Mouse (Mus musculus): ENCODE results near the gene Dlst. TPM values are rescaled to one million over a fixed set of nuclear protein-coding genes. Genes with fewer than 3 reads are reported as not detected.

The Dlst gene
- total and polyA plus RNA-seq, 3 experiments = 163 to 376 (median 230) TPM

DNA sequence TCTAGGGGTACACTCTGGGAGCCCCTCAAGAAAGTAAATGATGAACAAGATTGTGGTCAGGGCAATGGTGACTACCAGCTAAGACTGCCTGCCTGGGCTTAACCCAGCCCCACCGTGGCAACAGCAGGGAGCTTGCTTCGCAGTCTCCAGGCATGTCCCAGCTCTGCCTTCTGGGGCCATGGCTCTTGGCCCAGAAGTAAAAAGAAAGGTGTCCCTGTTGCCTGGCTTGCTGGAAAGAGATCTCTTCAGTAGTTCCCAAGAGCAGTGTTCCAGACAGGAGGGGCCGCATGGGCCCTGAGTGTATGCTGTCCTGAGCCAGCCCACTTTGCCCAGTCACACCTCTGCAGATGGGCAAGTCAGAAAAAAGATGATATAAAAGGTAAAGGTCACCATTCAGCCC is 59.2 kb downstream of the Dlst start:
- H3K79me2 ChIP-seq (ENCODE audit: control insufficient read depth, insufficient read depth, low read length, poor library complexity) = no peaks in the 10 kb centered on the region
- TF ChIP-seq RAD21 (IDR thresholded peaks at IDR 0.05; ENCODE audit: low read depth, low read length) = no peak

DNA sequence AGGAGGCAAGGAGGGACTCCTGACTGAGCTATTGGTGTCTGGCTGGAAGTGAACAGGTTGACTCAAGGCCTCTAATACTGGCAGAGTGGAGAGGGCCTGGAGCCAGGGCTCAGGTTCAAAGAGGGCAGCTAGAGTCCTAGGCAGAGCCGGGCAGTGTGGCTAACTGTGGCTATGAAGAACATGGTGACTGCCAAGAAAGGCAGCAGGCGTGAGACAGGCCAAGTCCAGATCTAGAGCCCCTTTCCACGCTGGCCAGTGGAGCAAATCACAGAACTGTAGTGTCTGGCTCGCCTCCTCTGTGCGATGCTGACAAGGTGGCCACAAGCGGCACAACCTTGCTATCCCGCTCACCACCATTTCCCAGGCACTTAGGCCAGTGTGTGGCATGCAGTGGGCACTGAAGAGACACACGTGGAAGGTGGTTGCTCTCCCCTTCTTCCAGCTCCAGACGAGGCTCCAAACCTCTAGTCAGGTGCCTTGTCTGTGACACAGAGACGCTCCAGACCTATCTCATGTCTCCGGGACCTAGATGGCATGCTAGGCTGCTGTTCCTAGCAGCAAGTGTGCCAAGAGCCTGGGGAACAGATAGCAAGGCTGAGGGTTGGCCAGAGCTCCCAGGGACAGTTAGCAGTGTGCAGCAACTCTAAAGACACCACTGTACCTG is 59.8 kb downstream of the Dlst start:
- TF ChIP-seq POLR2A (IDR thresholded peaks at IDR 0.05; ENCODE audit: control insufficient read depth in 1 of 2, insufficient read depth in 1 of 2, low read depth in 1 of 2, low read length in 2 of 2, poor library complexity in 1 of 2) (no peak), JUND (IDR thresholded peaks at IDR 0.05; ENCODE audit: low read depth, low read length) (no peak), TCF12 (IDR thresholded peaks at IDR 0.05; ENCODE audit: low read depth, low read length) (no peak), ELF1 (IDR thresholded peaks at IDR 0.05; ENCODE audit: low read depth, low read length) (no peak), SMC3 (IDR thresholded peaks at IDR 0.05; ENCODE audit: low read depth, low read length) (no peak), GATA1 (IDR thresholded peaks at IDR 0.05; ENCODE audit: low read depth, low read length) (no peak), MYC (IDR thresholded peaks at IDR 0.05; ENCODE audit: low read depth, low read length) (no peak), CHD2 (IDR thresholded peaks at IDR 0.05; ENCODE audit: low read length) (no peak), MAFK (IDR thresholded peaks at IDR 0.05; ENCODE audit: borderline replicate concordance, low read depth, low read length) (no peak), SIN3A (IDR thresholded peaks at IDR 0.05; ENCODE audit: low read length) (no peak), POLR2AphosphoS5 (IDR thresholded peaks at IDR 0.05; ENCODE audit: borderline replicate concordance, low read depth, low read length) (no peak), MEF2A (IDR thresholded peaks at IDR 0.05; ENCODE audit: extremely low read depth, insufficient replicate concordance, low read depth, low read length, poor library complexity, severe bottlenecking) (no peak), E2F4 (IDR thresholded peaks at IDR 0.05; ENCODE audit: borderline replicate concordance, low read depth, low read length) (no peak), USF2 (IDR thresholded peaks at IDR 0.05; ENCODE audit: borderline replicate concordance in 1 of 2, insufficient read depth in 1 of 2, low read depth in 1 of 2, low read length in 2 of 2) (no peak), RAD21 (IDR thresholded peaks at IDR 0.05; ENCODE audit: low read depth, low read length) (no peak)
- Histone ChIP-seq H3K4me1 (ENCODE audit: control insufficient read depth in 1 of 2, insufficient read depth in 2 of 2, low read length in 2 of 2) (no peaks in the 10 kb centered on the region), H3K27me3 (ENCODE audit: control insufficient read depth in 1 of 2, insufficient read depth in 2 of 2, low read length in 2 of 2) (peaks cover 0 to 1% of the 10 kb centered on the region in 2 experiments; a peak in 2 of 4 replicates), H3K4me3 (ENCODE audit: control insufficient read depth in 1 of 2, insufficient read depth in 1 of 2, low read depth in 2 of 2, low read length in 2 of 2) (no peak overlapping the region), H3K79me2 (ENCODE audit: control insufficient read depth, insufficient read depth, low read length, poor library complexity) (no peaks in the 10 kb centered on the region), H3K27ac (ENCODE audit: control insufficient read depth, low read depth, low read length) (no peak overlapping the region), H3K36me3 (ENCODE audit: control insufficient read depth in 1 of 2, insufficient read depth in 2 of 2, low read length in 2 of 2) (no peaks in the 10 kb centered on the region), H3K9me3 (replicated peaks; ENCODE audit: insufficient read depth, low read length) (no peaks in the 10 kb centered on the region), H3K9ac (ENCODE audit: control insufficient read depth, low read depth, low read length, poor library complexity, severe bottlenecking) (no peak overlapping the region)
- DNase-seq (ENCODE audit: low read depth, low spot score) = no peak

More for the DNA sequence above, 59.2 kb downstream of the Dlst start:
- Histone ChIP-seq H3K9ac (ENCODE audit: control insufficient read depth, low read depth, low read length, poor library complexity, severe bottlenecking) (no peak overlapping the region; the same call in 1 of the 2 replicates), H3K36me3 (ENCODE audit: control insufficient read depth in 1 of 2, insufficient read depth in 2 of 2, low read length in 2 of 2) (no peaks in the 10 kb centered on the region), H3K27me3 (ENCODE audit: control insufficient read depth in 1 of 2, insufficient read depth in 2 of 2, low read length in 2 of 2) (peaks cover 0 to 1% of the 10 kb centered on the region in 2 experiments; a peak in 2 of 4 replicates), H3K9me3 (replicated peaks; ENCODE audit: insufficient read depth, low read length) (no peaks in the 10 kb centered on the region), H3K4me1 (ENCODE audit: control insufficient read depth in 1 of 2, insufficient read depth in 2 of 2, low read length in 2 of 2) (no peaks in the 10 kb centered on the region), H3K4me3 (ENCODE audit: control insufficient read depth in 1 of 2, insufficient read depth in 1 of 2, low read depth in 2 of 2, low read length in 2 of 2) (no peak overlapping the region), H3K27ac (ENCODE audit: control insufficient read depth, low read depth, low read length) (no peak overlapping the region)
- no peak for DNase-seq (ENCODE audit: low read depth, low spot score)
